Mouse (Mus musculus) intestine, embryonic 15.5 days (tissue): Measurements from ENCODE around the gene Gpc5. TPM values are rescaled to one million over a fixed set of nuclear protein-coding genes. Genes with fewer than 3 reads are reported as not detected.

Experiments
- ATAC-seq: fragments of 200-750 bp; cut with Nextera tagmentation; 2 replicates; pipeline ENCODE4 v1.8.0; 2017; ENCODE audit warnings: moderate TSS enrichment, moderate library complexity
- H3K27ac ChIP-seq: fragments of 300-500 bp; sonication (generic); 2 replicates; pipeline ENCODE4 v1.5.1; 2015; ENCODE audit warnings: mild to moderate bottlenecking, inconsistent platforms
- H3K27me3 ChIP-seq: fragments of 300-500 bp; sonication (generic); replicated peaks from 2 replicates; pipeline ENCODE4 v1.6.1; 2015; ENCODE audit warnings: inconsistent platforms
- H3K36me3 ChIP-seq: fragments of 300-500 bp; sonication (generic); 2 replicates; pipeline ENCODE4 v1.6.1; 2015; ENCODE audit warnings: inconsistent platforms
- H3K4me1 ChIP-seq: fragments of 300-500 bp; sonication (generic); replicated peaks from 2 replicates; pipeline ENCODE4 v1.6.1; 2015; ENCODE audit warnings: inconsistent platforms
- H3K4me2 ChIP-seq: fragments of 300-500 bp; sonication (generic); replicated peaks from 2 replicates; pipeline ENCODE4 v1.6.1; 2015; ENCODE audit warnings: mild to moderate bottlenecking, inconsistent platforms
- H3K4me3 ChIP-seq: fragments of 300-500 bp; sonication (generic); replicated peaks from 2 replicates; pipeline ENCODE4 v1.5.1; 2015; ENCODE audit warnings: inconsistent platforms
- H3K9ac ChIP-seq: fragments of 300-500 bp; sonication (generic); 2 replicates; pipeline ENCODE4 v1.6.1; 2015; ENCODE audit warnings: inconsistent platforms
- H3K9me3 ChIP-seq: fragments of 300-500 bp; sonication (generic); 2 replicates; pipeline ENCODE4 v1.6.1; 2016; ENCODE audit warnings: inconsistent platforms
- WGBS: fragments of 180-500 bp; shearing (Covaris S2); methylation state at CpG from one replicate; pipeline ENCODE4 v1.1.7; 2015; 5-methylcytosine and 5-hydroxymethylcytosine counted together
- polyA plus RNA-seq: library from polyadenylated mRNA; unstranded; fragments of >200 nt; fragmentation: Nextera tagmentation; extraction: Ambion mirVana; gene quantifications from 2 replicates; pipeline ENCODE4 v1.2.1, GENCODE M21; 2015

The Gpc5 gene
- polyA plus RNA-seq, 1 experiment from 2014 or later: 0.15 TPM

DNA sequence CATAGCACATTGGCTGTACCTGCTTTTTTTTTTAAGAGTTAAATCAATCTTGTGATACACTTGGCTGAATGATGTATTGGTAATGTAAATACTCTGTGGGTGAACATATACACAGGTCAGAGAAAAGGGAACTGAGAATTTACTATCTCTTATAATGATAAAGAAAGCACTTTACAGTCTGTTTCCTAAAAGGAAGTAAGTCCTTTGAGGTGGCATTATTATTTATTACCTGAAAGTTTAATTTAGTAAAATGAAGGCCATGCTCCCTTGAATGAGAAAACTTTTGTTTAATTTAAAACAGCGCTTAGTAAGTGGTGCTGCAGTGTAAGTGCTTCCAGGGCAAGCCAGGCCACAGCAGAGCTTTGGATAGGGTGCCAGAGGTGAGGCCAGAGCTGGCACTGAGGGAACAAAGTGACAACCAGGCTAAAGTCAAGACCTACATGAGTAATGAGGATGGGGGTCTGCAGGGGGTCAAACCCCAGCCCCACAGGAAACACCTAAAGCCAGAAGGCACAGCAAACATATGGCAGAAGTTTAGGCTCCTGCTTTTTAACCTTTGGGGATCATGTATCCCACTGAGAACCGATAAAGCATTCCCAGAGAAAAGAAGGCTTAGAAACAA, 315.4 kb downstream of the Gpc5 start:
- Histone ChIP-seq H3K27me3 (no peaks in the 10 kb centered on the region), H3K27ac (no peak overlapping the region), H3K36me3 (no peaks in the 10 kb centered on the region), H3K4me2 (no peak overlapping the region), H3K4me3 (no peak overlapping the region), H3K9ac (no peak overlapping the region), H3K4me1 (no peaks in the 10 kb centered on the region), H3K9me3 (no peaks in the 10 kb centered on the region)
- 41% methylated on average over 2 of the region's 2 CpGs for WGBS
- no peak for ATAC-seq

DNA sequence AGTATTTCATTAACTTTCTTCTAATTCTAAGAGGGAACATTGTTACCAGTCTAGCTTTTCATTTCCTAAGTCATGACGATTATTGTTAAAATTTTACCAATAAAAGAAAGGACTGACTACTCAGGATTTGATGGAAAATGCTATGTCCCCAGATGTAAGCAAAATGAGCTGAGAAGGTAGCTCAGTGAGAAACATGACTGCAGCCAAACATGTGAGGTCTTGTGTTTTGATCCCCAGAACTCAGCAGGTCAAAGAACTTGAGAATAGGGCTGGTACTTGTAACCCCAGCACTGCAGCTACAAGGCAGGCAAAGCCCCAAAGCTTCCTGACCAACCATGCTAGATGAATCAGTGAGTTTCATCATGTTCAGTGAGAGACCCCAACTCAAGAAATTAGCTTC, 318.9 kb downstream of the Gpc5 start:
- 82% methylated on average over 1 of the region's 1 CpGs for WGBS
- Histone ChIP-seq H3K9ac (no peak overlapping the region), H3K4me3 (no peak overlapping the region), H3K9me3 (no peaks in the 10 kb centered on the region), H3K4me1 (no peaks in the 10 kb centered on the region), H3K27me3 (no peaks in the 10 kb centered on the region), H3K36me3 (no peaks in the 10 kb centered on the region), H3K4me2 (no peak overlapping the region), H3K27ac (no peak overlapping the region)
- ATAC-seq: no peak

DNA sequence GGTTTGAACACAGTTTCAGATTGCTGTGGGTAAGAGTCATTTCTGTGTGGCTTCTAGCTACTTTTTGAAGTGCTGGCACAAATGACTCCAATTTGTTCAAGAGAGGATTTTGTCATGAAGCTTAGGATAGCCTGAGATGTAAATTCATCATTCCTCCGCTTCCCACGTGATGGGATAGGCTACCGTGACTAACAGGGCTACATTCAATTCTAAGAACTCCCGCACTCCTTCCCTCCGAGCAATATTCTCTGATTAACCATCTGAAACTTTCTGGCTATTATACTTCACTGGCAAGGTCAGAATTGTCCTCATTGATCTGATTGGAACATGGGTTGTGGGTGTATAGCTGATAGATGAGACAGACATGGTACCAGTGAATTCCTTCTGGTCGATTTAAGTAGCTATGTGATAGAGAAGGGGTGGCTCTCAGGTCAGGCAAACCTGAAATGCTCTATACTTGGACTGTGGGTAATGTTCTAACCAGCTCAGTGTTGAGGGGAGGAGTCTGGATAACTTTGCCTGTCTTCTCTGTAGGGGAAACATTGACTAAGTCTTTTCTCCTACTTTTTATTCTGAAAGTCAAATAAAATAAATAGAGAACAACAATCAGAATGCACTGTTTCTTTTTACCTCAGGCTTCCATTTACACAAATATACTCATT, 319.6 kb downstream of the Gpc5 start:
- 74% methylated on average over 6 of the region's 6 CpGs for WGBS
- Histone ChIP-seq H3K4me2 (no peak overlapping the region), H3K9me3 (no peaks in the 10 kb centered on the region), H3K4me1 (no peaks in the 10 kb centered on the region), H3K27ac (no peak overlapping the region), H3K36me3 (no peaks in the 10 kb centered on the region), H3K9ac (no peak overlapping the region), H3K4me3 (no peak overlapping the region), H3K27me3 (no peaks in the 10 kb centered on the region)
- ATAC-seq: no peak

DNA sequence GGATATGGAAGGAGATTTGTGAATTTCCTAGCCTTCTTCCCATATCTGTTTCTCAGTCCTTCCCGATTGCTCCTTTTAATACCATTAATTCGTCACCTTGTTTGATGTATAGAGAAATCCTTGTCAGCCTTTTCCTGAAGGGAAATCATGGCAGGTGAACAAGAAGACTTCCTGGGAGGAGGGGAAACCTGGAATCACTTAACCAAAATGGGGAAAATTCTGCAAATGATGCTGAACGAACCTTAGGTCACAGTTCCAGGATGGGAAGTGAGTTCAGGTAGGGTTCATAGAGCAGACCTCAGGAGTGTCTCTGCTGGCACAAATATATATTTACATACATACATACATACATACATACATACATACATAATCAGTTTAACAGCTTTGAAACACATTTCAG, 320.8 kb downstream of the Gpc5 start:
- Histone ChIP-seq H3K9ac (no peak overlapping the region), H3K27ac (no peak overlapping the region), H3K4me3 (no peak overlapping the region), H3K4me1 (no peaks in the 10 kb centered on the region), H3K4me2 (no peak overlapping the region), H3K27me3 (no peaks in the 10 kb centered on the region), H3K36me3 (no peaks in the 10 kb centered on the region), H3K9me3 (no peaks in the 10 kb centered on the region)
- 77% methylated on average over 3 of the region's 3 CpGs for WGBS
- ATAC-seq: no peak

DNA sequence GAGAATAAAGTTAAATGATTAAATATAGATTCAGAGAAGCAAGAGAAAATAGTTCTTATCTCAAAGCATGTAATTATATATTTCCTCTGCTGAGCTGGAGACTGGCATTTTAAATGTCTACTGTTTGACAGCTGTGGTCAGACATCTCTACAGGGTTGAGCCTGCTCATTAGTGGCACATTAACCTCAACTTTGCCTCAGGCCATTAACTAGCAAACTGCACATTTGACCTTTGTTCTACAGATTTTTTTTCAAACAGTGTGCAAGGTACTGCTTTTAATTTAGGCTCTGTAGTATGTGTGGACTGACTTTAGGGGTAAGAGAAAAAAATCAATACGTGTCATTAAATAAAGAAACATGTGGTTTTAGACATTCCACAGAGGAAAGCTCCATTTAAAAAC, 321.4 kb downstream of the Gpc5 start:
- no peak overlapping the region for H3K27ac ChIP-seq
- WGBS: 73% methylated on average over 1 of the region's 1 CpGs
- no peak for ATAC-seq
- H3K9me3 ChIP-seq: no peaks in the 10 kb centered on the region
- no peak overlapping the region for H3K9ac ChIP-seq
- no peaks in the 10 kb centered on the region for H3K27me3 ChIP-seq
- no peaks in the 10 kb centered on the region for H3K36me3 ChIP-seq
- H3K4me1 ChIP-seq: no peaks in the 10 kb centered on the region
- no peak overlapping the region for H3K4me3 ChIP-seq
- no peak overlapping the region for H3K4me2 ChIP-seq

DNA sequence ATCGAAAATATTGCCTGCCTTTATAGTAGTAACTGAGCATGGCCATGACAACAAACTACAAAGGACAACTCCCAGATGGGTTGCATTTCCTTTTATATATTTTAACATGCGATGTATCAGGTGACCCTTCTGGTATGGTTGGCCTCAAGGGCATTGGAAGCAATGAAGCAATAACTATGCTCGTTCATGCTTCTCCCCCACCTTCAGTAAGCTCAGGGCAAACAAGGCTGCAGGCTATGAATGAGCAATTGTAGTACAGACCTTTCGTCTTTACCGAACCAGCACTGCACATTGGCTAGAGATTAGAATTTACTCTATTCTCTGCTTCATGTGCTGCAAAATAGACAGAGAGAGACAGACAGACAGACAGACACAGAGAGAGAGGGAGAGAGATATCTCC, 322.5 kb downstream of the Gpc5 start:
- Histone ChIP-seq H3K9me3 (no peaks in the 10 kb centered on the region), H3K27me3 (no peaks in the 10 kb centered on the region), H3K4me2 (no peak overlapping the region), H3K9ac (no peak overlapping the region), H3K4me3 (no peak overlapping the region), H3K36me3 (no peaks in the 10 kb centered on the region), H3K4me1 (no peaks in the 10 kb centered on the region), H3K27ac (no peak overlapping the region)
- ATAC-seq: no peak
- 57% methylated on average over 5 of the region's 5 CpGs for WGBS

DNA sequence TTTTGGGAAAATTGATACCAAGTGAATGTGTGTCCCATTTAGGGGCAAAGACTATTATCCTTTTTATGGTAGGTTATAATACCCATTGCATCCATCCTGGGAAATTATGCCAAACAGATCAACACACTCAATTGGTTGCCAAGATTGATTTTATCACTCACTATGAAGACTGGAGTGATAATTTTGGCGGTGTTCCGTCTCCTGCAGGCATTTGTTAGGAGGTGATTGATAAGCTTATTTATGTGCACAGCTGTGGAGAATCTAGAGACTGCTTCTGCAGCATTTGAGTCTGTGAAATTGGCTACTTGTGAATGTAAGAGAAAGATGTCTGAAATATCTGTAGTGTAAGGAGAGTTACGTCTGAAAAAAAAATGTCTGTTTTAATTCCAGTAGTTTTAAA, 340.0 kb downstream of the Gpc5 start:
- no peaks in the 10 kb centered on the region for H3K9me3 ChIP-seq
- H3K9ac ChIP-seq: no peak overlapping the region
- no peak overlapping the region for H3K4me3 ChIP-seq
- H3K27me3 ChIP-seq: no peaks in the 10 kb centered on the region
- H3K4me2 ChIP-seq: no peak overlapping the region
- ATAC-seq: no peak
- no peaks in the 10 kb centered on the region for H3K36me3 ChIP-seq
- no peak overlapping the region for H3K27ac ChIP-seq
- 58% methylated on average over 3 of the region's 3 CpGs for WGBS
- H3K4me1 ChIP-seq: no peaks in the 10 kb centered on the region

GRCm38 (mm10) chr14:115432368-115432767, 340.4 kb downstream of the Gpc5 start:
- Histone ChIP-seq H3K4me1 (no peaks in the 10 kb centered on the region), H3K36me3 (no peaks in the 10 kb centered on the region), H3K9ac (no peak overlapping the region), H3K27me3 (no peaks in the 10 kb centered on the region), H3K9me3 (no peaks in the 10 kb centered on the region), H3K27ac (no peak overlapping the region), H3K4me3 (no peak overlapping the region), H3K4me2 (no peak overlapping the region)
- 73% methylated on average over 3 of the region's 3 CpGs for WGBS
- no peak for ATAC-seq

- ATAC-seq: no peak
- no peak overlapping the region for H3K4me2 ChIP-seq
Observed at GRCm38 (mm10) chr14:115436617-115437016, 344.6 kb downstream of the Gpc5 start.

DNA sequence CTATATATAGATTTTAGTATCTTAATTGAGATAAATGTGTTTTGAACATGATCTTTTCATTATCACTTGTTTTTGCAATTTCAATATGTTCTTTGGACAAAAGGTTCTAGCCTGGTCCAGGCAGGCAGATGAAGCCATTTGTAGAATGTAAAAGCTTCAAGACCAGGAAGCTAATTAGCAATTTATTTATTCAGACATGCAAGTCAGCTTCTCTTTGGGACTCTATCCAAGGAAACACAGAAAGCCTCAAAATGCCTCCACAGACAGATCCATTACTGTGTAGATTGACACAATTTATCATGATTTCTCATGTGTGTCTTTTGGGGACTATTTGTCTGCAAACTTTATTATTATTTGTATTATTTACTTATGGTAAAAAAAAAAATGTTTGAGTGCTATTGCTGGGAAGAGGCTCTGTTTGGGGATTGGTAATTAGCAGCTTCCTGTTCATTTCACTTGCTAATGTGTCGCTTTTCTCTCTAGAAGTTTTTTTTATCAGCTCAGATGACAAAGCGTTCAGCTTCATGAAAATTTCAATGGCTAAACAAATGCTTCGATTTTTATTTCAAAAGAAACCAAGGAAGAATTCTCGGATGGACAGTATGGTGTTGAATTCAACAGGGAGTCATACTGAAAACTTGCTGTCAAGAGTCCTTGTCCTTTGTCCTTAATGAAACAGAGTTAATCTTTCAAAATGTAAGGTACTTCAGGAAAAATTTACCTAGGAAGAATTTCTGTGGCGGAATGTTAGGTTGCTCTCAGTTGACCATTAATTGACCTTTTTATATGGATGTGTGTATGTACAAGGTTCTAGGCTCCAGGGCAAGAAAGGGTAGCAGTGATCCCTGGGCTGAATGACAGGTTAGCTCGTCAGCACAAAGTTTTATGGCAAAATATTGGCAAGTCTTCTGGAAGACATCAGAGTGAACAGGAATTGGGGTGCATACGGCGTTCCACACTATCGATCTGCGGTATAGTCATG, 353.1 kb downstream of the Gpc5 start:
- WGBS: 74% methylated on average over 10 of the region's 10 CpGs
- Histone ChIP-seq H3K4me3 (no peak overlapping the region), H3K27ac (no peak overlapping the region), H3K4me2 (no peak overlapping the region), H3K4me1 (no peaks in the 10 kb centered on the region), H3K9me3 (no peaks in the 10 kb centered on the region), H3K36me3 (no peaks in the 10 kb centered on the region), H3K27me3 (no peaks in the 10 kb centered on the region), H3K9ac (no peak overlapping the region)
- ATAC-seq: no peak

More at GRCm38 (mm10) chr14:115436617-115437016, 344.6 kb downstream of the Gpc5 start:
- Histone ChIP-seq H3K27me3 (no peaks in the 10 kb centered on the region), H3K36me3 (no peaks in the 10 kb centered on the region), H3K4me1 (no peaks in the 10 kb centered on the region), H3K9ac (no peak overlapping the region), H3K27ac (no peak overlapping the region), H3K9me3 (no peaks in the 10 kb centered on the region), H3K4me3 (no peak overlapping the region)
- 50% methylated on average over 2 of the region's 2 CpGs for WGBS

- 61% methylated on average over 2 of the region's 2 CpGs for WGBS
- no peak overlapping the region for H3K4me3 ChIP-seq
- H3K27ac ChIP-seq: no peak overlapping the region
- ATAC-seq: no peak
- H3K27me3 ChIP-seq: no peaks in the 10 kb centered on the region
- H3K9me3 ChIP-seq: no peaks in the 10 kb centered on the region
- H3K4me2 ChIP-seq: no peak overlapping the region
- H3K36me3 ChIP-seq: no peaks in the 10 kb centered on the region
- H3K9ac ChIP-seq: no peak overlapping the region
- H3K4me1 ChIP-seq: no peaks in the 10 kb centered on the region
Observed at GRCm38 (mm10) chr14:115450938-115451337, 358.9 kb downstream of the Gpc5 start.

GRCm38 (mm10) chr14:115467960-115468359, 375.9 kb downstream of the Gpc5 start:
- no peaks in the 10 kb centered on the region for H3K27me3 ChIP-seq
- H3K36me3 ChIP-seq: no peaks in the 10 kb centered on the region
- no peak overlapping the region for H3K27ac ChIP-seq
- WGBS: 62% methylated on average over 5 of the region's 5 CpGs
- ATAC-seq: no peak
- no peak overlapping the region for H3K4me3 ChIP-seq
- no peak overlapping the region for H3K9ac ChIP-seq
- H3K9me3 ChIP-seq: no peaks in the 10 kb centered on the region
- no peaks in the 10 kb centered on the region for H3K4me1 ChIP-seq
- no peak overlapping the region for H3K4me2 ChIP-seq
